Mouse (Mus musculus): ENCODE results near the gene Ltbp3. TPM values are rescaled to one million over a fixed set of nuclear protein-coding genes. Genes with fewer than 3 reads are reported as not detected.

The Ltbp3 gene
- total and polyA plus RNA-seq, 3 experiments = 0.51 TPM; not detected in 2

- H3K4me2 ChIP-seq (ENCODE audit: insufficient read depth, low read depth, poor library complexity, severe bottlenecking) = no peak overlapping the region
- DNase-seq (ENCODE audit: extremely low read depth) = no peak
- in situ Hi-C loops (cut with MboI; ENCODE audit: low pct_ligation_motif_present, low pct_unique_long_range_greater_than_20kb, low sequenced_read_pairs) = loop anchor here (5.0 kb wide), 1 partner anchor 88 kb away; the partner anchor contains the start of genes Frmd8 and Slc25a45
- H3K27ac ChIP-seq (ENCODE audit: insufficient read depth, low read depth) = no peak overlapping the region
- no peak overlapping the region for H3K9ac ChIP-seq (ENCODE audit: insufficient read depth, low read depth)
- H3K4me3 ChIP-seq (replicated peaks in 1 of 3; ENCODE audit: low read depth in 2 of 3, low read length in 2 of 3, poor library complexity in 1 of 3) = no peak overlapping the region
- H3K36me3 ChIP-seq (replicated peaks in 1 of 2; ENCODE audit: control insufficient read depth in 1 of 2, insufficient read depth in 1 of 2, low read length in 1 of 2) = no peaks in the 10 kb centered on the region
- no peaks in the 10 kb centered on the region for H3K9me3 ChIP-seq (replicated peaks; ENCODE audit: low read length)
- peaks cover 6 to 38% of the 10 kb centered on the region in 2 experiments; a peak in 3 of 4 replicates for H3K4me1 ChIP-seq (ENCODE audit: control insufficient read depth in 1 of 2, insufficient read depth in 2 of 2)
- dilution Hi-C loops (cut with MboI; ENCODE audit: extremely low pct_ligation_motif_present, extremely low pct_unique_long_range_greater_than_20kb, low sequenced_read_pairs) = no loop called here
- no peaks in the 10 kb centered on the region for H3K79me2 ChIP-seq (replicated peaks; ENCODE audit: control insufficient read depth, extremely low read depth, insufficient read depth, poor library complexity, severe bottlenecking)
- TF ChIP-seq BHLHE40 (IDR thresholded peaks at IDR 0.05; ENCODE audit: low read depth, low read length) (no peak), ZNF384 (IDR thresholded peaks at IDR 0.05; ENCODE audit: low read depth, low read length) (no peak), NRF1 (IDR thresholded peaks at IDR 0.05; ENCODE audit: low read depth, low read length) (no peak), PAX5 (IDR thresholded peaks at IDR 0.05; ENCODE audit: low read length) (no peak), CHD1 (IDR thresholded peaks at IDR 0.05; ENCODE audit: low read depth, low read length) (no peak), MAZ (IDR thresholded peaks at IDR 0.05; ENCODE audit: low read depth, low read length) (no peak), CTCF (conservative IDR thresholded peaks at IDR 0.05 in 1 of 2, IDR thresholded peaks at IDR 0.05 in 1 of 2; ENCODE audit: low read depth in 2 of 2, low read length in 2 of 2) (no peak), ETS1 (conservative IDR thresholded peaks at IDR 0.05; ENCODE audit: low read depth, low read length) (no peak), RAD21 (IDR thresholded peaks at IDR 0.05; ENCODE audit: low read depth, low read length) (no peak)
- no peaks in the 10 kb centered on the region for H3K27me3 ChIP-seq (replicated peaks)
Observed at GRCm38 (mm10) chr19:5789066-5789465, 48.4 kb downstream of the Ltbp3 start.

GRCm38 (mm10) chr19:5791329-5791728, 50.6 kb downstream of the Ltbp3 start:
- in situ Hi-C loops (cut with MboI; ENCODE audit: low pct_ligation_motif_present, low pct_unique_long_range_greater_than_20kb, low sequenced_read_pairs) = loop anchor here (5.0 kb wide), 1 partner anchor 56 kb away; no protein-coding TSS in a partner anchor
- H3K9me3 ChIP-seq (replicated peaks; ENCODE audit: low read length) = no peaks in the 10 kb centered on the region
- no peak overlapping the region for H3K4me2 ChIP-seq (ENCODE audit: insufficient read depth, low read depth, poor library complexity, severe bottlenecking)
- no peak overlapping the region for H3K27ac ChIP-seq (ENCODE audit: insufficient read depth, low read depth)
- H3K4me1 ChIP-seq (ENCODE audit: control insufficient read depth in 1 of 2, insufficient read depth in 2 of 2) = peaks cover 11 to 56% of the 10 kb centered on the region in 2 experiments
- no peak overlapping the region for H3K9ac ChIP-seq (ENCODE audit: insufficient read depth, low read depth)
- peaks cover 8% of the 10 kb centered on the region; the same call in 1 of the 2 replicates for H3K79me2 ChIP-seq (replicated peaks; ENCODE audit: control insufficient read depth, extremely low read depth, insufficient read depth, poor library complexity, severe bottlenecking)
- peaks cover 10 to 14% of the 10 kb centered on the region in 2 experiments for H3K36me3 ChIP-seq (replicated peaks in 1 of 2; ENCODE audit: control insufficient read depth in 1 of 2, insufficient read depth in 1 of 2, low read length in 1 of 2)
- no peaks in the 10 kb centered on the region for H3K27me3 ChIP-seq (replicated peaks)
- no peak for DNase-seq (ENCODE audit: extremely low read depth)
- TF ChIP-seq EP300 (IDR thresholded peaks at IDR 0.05; ENCODE audit: low read length) (no peak), ZMIZ1 (IDR thresholded peaks at IDR 0.05; ENCODE audit: low read depth, low read length) (no peak), MYC (IDR thresholded peaks at IDR 0.05; ENCODE audit: low read depth, low read length) (0 out of 2 replicates have a peak, but pooled peaks have one; percentile 23), MAX (IDR thresholded peaks at IDR 0.05; ENCODE audit: low read length) (no peak), MAZ (IDR thresholded peaks at IDR 0.05; ENCODE audit: low read depth, low read length) (no peak), CTCF (conservative IDR thresholded peaks at IDR 0.05 in 1 of 2, IDR thresholded peaks at IDR 0.05 in 1 of 2; ENCODE audit: low read depth in 2 of 2, low read length in 2 of 2) (peak; percentile 22 to 41; a peak in 3 of 4 replicates)
- no peak overlapping the region for H3K4me3 ChIP-seq (replicated peaks in 1 of 3; ENCODE audit: low read depth in 2 of 3, low read length in 2 of 3, poor library complexity in 1 of 3)
- dilution Hi-C loops (cut with MboI; ENCODE audit: extremely low pct_ligation_motif_present, extremely low pct_unique_long_range_greater_than_20kb, low sequenced_read_pairs) = no loop called here

- no peak overlapping the region for H3K4me2 ChIP-seq (ENCODE audit: insufficient read depth, low read depth, poor library complexity, severe bottlenecking)
- H3K79me2 ChIP-seq (replicated peaks; ENCODE audit: control insufficient read depth, extremely low read depth, insufficient read depth, poor library complexity, severe bottlenecking) = peaks cover 25% of the 10 kb centered on the region
- peaks cover 5 to 46% of the 10 kb centered on the region in 2 experiments; a peak in 3 of 4 replicates for H3K4me1 ChIP-seq (ENCODE audit: control insufficient read depth in 1 of 2, insufficient read depth in 2 of 2)
- H3K9me3 ChIP-seq (replicated peaks; ENCODE audit: low read length) = no peaks in the 10 kb centered on the region
- peaks cover 27 to 32% of the 10 kb centered on the region in 2 experiments for H3K36me3 ChIP-seq (replicated peaks in 1 of 2; ENCODE audit: control insufficient read depth in 1 of 2, insufficient read depth in 1 of 2, low read length in 1 of 2)
- no peak overlapping the region for H3K9ac ChIP-seq (ENCODE audit: insufficient read depth, low read depth)
- H3K4me3 ChIP-seq (replicated peaks in 1 of 3; ENCODE audit: low read depth in 2 of 3, low read length in 2 of 3, poor library complexity in 1 of 3) = no peak overlapping the region
- no peaks in the 10 kb centered on the region for H3K27me3 ChIP-seq (replicated peaks)
- in situ Hi-C loops (cut with MboI; ENCODE audit: low pct_ligation_motif_present, low pct_unique_long_range_greater_than_20kb, low sequenced_read_pairs) = loop anchor here (5.0 kb wide), 1 partner anchor 54 kb away; no protein-coding TSS in a partner anchor
- dilution Hi-C loops (cut with MboI; ENCODE audit: extremely low pct_ligation_motif_present, extremely low pct_unique_long_range_greater_than_20kb, low sequenced_read_pairs) = no loop called here
- peak; percentile 84 for DNase-seq (ENCODE audit: extremely low read depth)
- no peak overlapping the region for H3K27ac ChIP-seq (ENCODE audit: insufficient read depth, low read depth)
- TF ChIP-seq ZKSCAN1 (IDR thresholded peaks at IDR 0.05; ENCODE audit: borderline replicate concordance, low read depth, low read length) = no peak
- no peak for TF ChIP-seq NRF1 (IDR thresholded peaks at IDR 0.05; ENCODE audit: low read depth, low read length)
- 0 out of 2 replicates have a peak, but pooled peaks have one; percentile 40 for TF ChIP-seq RCOR1 (conservative IDR thresholded peaks at IDR 0.05; ENCODE audit: low read depth, low read length)
- peak; percentile 40; the same call in 1 of the 2 replicates for TF ChIP-seq SIN3A (IDR thresholded peaks at IDR 0.05; ENCODE audit: low read length)
- peak; percentile 98 for TF ChIP-seq SMC3 (IDR thresholded peaks at IDR 0.05; ENCODE audit: low read depth, low read length)
- TF ChIP-seq HCFC1 (IDR thresholded peaks at IDR 0.05; ENCODE audit: low read depth, low read length) = no peak
- peak; percentile 89 for TF ChIP-seq ZC3H11A (IDR thresholded peaks at IDR 0.05; ENCODE audit: low read depth, low read length)
- TF ChIP-seq RAD21 (IDR thresholded peaks at IDR 0.05; ENCODE audit: low read depth, low read length) = peak; percentile 99
- 0 out of 2 replicates have a peak, but pooled peaks have one; percentile 21 for TF ChIP-seq JUND (conservative IDR thresholded peaks at IDR 0.05; ENCODE audit: low read depth, low read length)
- no peak for TF ChIP-seq GABPA (IDR thresholded peaks at IDR 0.05; ENCODE audit: insufficient replicate concordance, low read depth, low read length)
- TF ChIP-seq JUN (IDR thresholded peaks at IDR 0.05; ENCODE audit: insufficient read depth, low read depth, low read length) = no peak
- peak; percentile 56 to 96; a peak in 3 of 4 replicates for TF ChIP-seq CTCF (conservative IDR thresholded peaks at IDR 0.05 in 1 of 2, IDR thresholded peaks at IDR 0.05 in 1 of 2; ENCODE audit: low read depth in 2 of 2, low read length in 2 of 2)
- TF ChIP-seq TCF12 (IDR thresholded peaks at IDR 0.05; ENCODE audit: low read depth, low read length) = no peak
- TF ChIP-seq MEF2A (IDR thresholded peaks at IDR 0.05; ENCODE audit: borderline replicate concordance, low read depth, low read length) = 0 out of 2 replicates have a peak, but pooled peaks have one; percentile 28
Observed at GRCm38 (mm10) chr19:5793116-5793515, 52.4 kb downstream of the Ltbp3 start.

Data from CH12.LX (cell line).